Mouse (Mus musculus) intestine, embryonic 14.5 days (tissue): ENCODE results near the gene Ppp1r16b. TPM values are rescaled to one million over a fixed set of nuclear protein-coding genes. Genes with fewer than 3 reads are reported as not detected.

ENCODE experiments used
- ATAC-seq: fragments of 200-750 bp; cut with Nextera tagmentation; replicated peaks from 2 replicates; pipeline ENCODE4 v1.8.0; 2017; ENCODE audit warnings: low read depth, moderate number of reproducible peaks, moderate TSS enrichment, moderate library complexity; ENCODE audit not compliant: low FRiP score, low TSS enrichment
- DNase-seq: peaks from one replicate; pipeline ENCODE4 v3.0.0-alpha.2; 2018; ENCODE audit warnings: low spot score
- H3K27ac ChIP-seq: fragments of 300-500 bp; sonication (generic); 2 replicates; pipeline ENCODE4 v1.5.1; 2014; ENCODE audit warnings: low read depth, mild to moderate bottlenecking, control low read depth
- H3K27me3 ChIP-seq: fragments of 300-500 bp; sonication (generic); replicated peaks from 2 replicates; pipeline ENCODE4 v1.6.1; 2014; ENCODE audit warnings: low read length, control low read depth; ENCODE audit not compliant: control insufficient read depth, insufficient read depth
- H3K36me3 ChIP-seq: fragments of 300-500 bp; sonication (generic); 2 replicates; pipeline ENCODE4 v1.6.1; 2014; ENCODE audit warnings: low read length, control low read depth; ENCODE audit not compliant: control insufficient read depth, insufficient read depth
- H3K4me1 ChIP-seq: fragments of 300-500 bp; sonication (generic); replicated peaks from 2 replicates; pipeline ENCODE4 v1.6.1; 2014; ENCODE audit warnings: low read length, control low read depth, mixed read lengths; ENCODE audit not compliant: control insufficient read depth, insufficient read depth
- H3K4me2 ChIP-seq: fragments of 300-500 bp; sonication (generic); 2 replicates; pipeline ENCODE4 v1.6.1; 2014; ENCODE audit warnings: low read length
- H3K4me3 ChIP-seq: fragments of 300-500 bp; sonication (generic); 2 replicates; pipeline ENCODE4 v1.5.1; 2014; ENCODE audit warnings: low read depth, low read length, control low read depth, mixed read lengths
- H3K9ac ChIP-seq: fragments of 300-500 bp; sonication (generic); 2 replicates; pipeline ENCODE4 v1.6.1; 2014; ENCODE audit warnings: mild to moderate bottlenecking, low read length
- H3K9me3 ChIP-seq: fragments of 300-500 bp; sonication (generic); 2 replicates; pipeline ENCODE4 v1.6.1; 2016; ENCODE audit warnings: low read length, control low read depth; ENCODE audit not compliant: control insufficient read depth
- WGBS: fragments of 180-500 bp; shearing (Covaris S2); extraction: QIAGEN DNeasy Blood & Tissue Kit; methylation state at CpG from one replicate; pipeline ENCODE4 v1.1.7; 2014; 5-methylcytosine and 5-hydroxymethylcytosine counted together
- polyA plus RNA-seq: library from polyadenylated mRNA; unstranded; fragments of >200 nt; fragmentation: Nextera tagmentation; extraction: Ambion mirVana; gene quantifications from 2 replicates; pipeline ENCODE4 v1.2.1, GENCODE M21; 2014

Gene Ppp1r16b
- polyA plus RNA-seq, 1 experiment from 2014 or later, result 5.0 TPM

- Histone ChIP-seq H3K27ac (no peak overlapping the region), H3K4me1 (no peaks in the 10 kb centered on the region), H3K36me3 (no peaks in the 10 kb centered on the region), H3K27me3 (no peaks in the 10 kb centered on the region), H3K9ac (no peak overlapping the region), H3K4me3 (no peak overlapping the region), H3K4me2 (no peak overlapping the region), H3K9me3 (no peaks in the 10 kb centered on the region)
- DNase-seq (no peak), ATAC-seq (no peak)
- 79% methylated on average over 6 of the region's 6 CpGs for WGBS
These were observed 16.5 kb downstream of the Ppp1r16b start for GRCm38 (mm10) chr2:158681714-158682113.

DNA sequence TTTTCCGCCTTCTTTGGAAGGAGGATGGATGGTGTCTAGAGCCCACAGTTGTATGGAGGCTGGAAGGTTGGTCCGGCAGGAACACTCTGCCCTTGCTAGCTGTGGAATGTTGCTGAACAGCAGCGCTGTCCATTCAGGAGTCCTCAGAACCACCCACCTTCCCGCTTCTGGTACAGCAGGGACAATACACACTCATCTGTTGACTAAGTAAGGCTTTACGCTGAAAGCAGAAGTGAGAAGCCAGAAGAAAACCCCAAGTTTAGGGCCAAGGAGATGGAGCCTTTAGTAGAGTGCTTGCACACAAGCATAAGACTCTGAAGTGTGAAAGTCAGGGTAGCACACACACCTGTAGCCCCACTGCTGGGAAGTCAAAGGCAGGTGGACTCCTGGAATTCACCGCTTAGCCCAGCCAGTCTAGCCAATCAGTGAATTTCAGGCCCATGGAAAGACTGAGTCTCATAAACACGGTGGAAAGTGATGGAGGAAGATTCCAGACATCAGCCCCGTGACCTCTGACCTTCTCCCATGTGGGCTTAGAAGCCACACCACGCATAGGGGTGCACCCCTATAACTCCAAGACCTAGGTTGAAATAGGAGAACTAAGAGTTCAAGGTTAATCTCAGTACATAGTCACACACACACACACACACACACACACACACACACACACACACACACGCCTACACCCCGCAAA is 17.3 kb downstream of the Ppp1r16b start:
- H3K4me1 ChIP-seq, result no peaks in the 10 kb centered on the region
- H3K27me3 ChIP-seq, result no peaks in the 10 kb centered on the region
- no peak overlapping the region for H3K4me3 ChIP-seq
- WGBS, result 59% methylated on average over 11 of the region's 11 CpGs
- no peak overlapping the region for H3K27ac ChIP-seq
- H3K9me3 ChIP-seq, result no peaks in the 10 kb centered on the region
- DNase-seq (no peak), ATAC-seq (no peak)
- H3K4me2 ChIP-seq, result no peak overlapping the region
- no peaks in the 10 kb centered on the region for H3K36me3 ChIP-seq
- H3K9ac ChIP-seq, result no peak overlapping the region

- no peak for ATAC-seq
- Histone ChIP-seq H3K4me2 (no peak overlapping the region), H3K9me3 (no peaks in the 10 kb centered on the region), H3K36me3 (no peaks in the 10 kb centered on the region), H3K27ac (no peak overlapping the region), H3K4me1 (no peaks in the 10 kb centered on the region), H3K9ac (no peak overlapping the region), H3K4me3 (no peak overlapping the region), H3K27me3 (no peaks in the 10 kb centered on the region)
- DNase-seq, result no peak
- 16% methylated on average over 4 of the region's 4 CpGs for WGBS
These were observed 17.8 kb downstream of the Ppp1r16b start for GRCm38 (mm10) chr2:158683038-158683413.

DNA sequence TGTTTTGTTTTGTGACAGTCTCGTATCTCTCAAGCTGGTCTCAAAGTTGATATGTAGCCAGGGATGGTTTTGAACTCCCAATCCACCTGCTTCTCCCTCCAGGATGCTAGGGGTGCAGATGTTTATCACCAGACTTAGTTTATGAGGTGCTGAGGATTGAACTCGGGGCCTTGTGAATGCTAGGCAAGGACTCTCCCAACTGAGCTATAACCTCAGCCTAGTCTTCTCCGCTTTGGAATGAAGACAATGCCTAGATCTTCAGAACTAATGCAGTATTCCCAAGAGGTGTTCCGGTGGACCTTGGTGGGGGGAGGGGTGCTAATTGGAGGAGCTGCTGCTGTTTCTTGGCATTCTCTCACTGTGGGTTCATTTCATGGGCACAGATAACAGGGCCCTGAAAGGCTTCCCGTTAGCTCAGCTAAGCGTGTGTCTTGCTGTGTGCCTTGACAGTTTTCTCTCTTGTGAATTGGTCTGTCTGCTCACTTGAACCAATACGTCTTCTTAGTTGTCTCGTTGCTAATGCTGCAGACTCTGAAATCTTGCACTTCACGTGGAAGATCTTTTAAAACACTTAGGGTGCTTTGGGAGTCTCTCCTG is 19.1 kb downstream of the Ppp1r16b start:
- Histone ChIP-seq H3K4me3 (no peak overlapping the region), H3K9me3 (no peaks in the 10 kb centered on the region), H3K4me2 (no peak overlapping the region), H3K27ac (no peak overlapping the region), H3K36me3 (no peaks in the 10 kb centered on the region), H3K9ac (no peak overlapping the region), H3K27me3 (no peaks in the 10 kb centered on the region), H3K4me1 (no peaks in the 10 kb centered on the region)
- ATAC-seq (no peak), DNase-seq (no peak)
- WGBS, result 62% methylated on average over 9 of the region's 9 CpGs

GRCm38 (mm10) chr2:158684910-158685309 is 19.7 kb downstream of the Ppp1r16b start:
- Histone ChIP-seq H3K4me2 (no peak overlapping the region), H3K4me3 (no peak overlapping the region), H3K36me3 (no peaks in the 10 kb centered on the region), H3K27ac (no peak overlapping the region), H3K27me3 (no peaks in the 10 kb centered on the region), H3K4me1 (no peaks in the 10 kb centered on the region), H3K9me3 (no peaks in the 10 kb centered on the region), H3K9ac (no peak overlapping the region)
- ATAC-seq (no peak), DNase-seq (no peak)
- WGBS, result 79% methylated on average over 3 of the region's 3 CpGs

GRCm38 (mm10) chr2:158686394-158686793 is 21.2 kb downstream of the Ppp1r16b start:
- Histone ChIP-seq H3K9me3 (no peaks in the 10 kb centered on the region), H3K4me3 (no peak overlapping the region), H3K36me3 (no peaks in the 10 kb centered on the region), H3K4me1 (no peaks in the 10 kb centered on the region), H3K9ac (no peak overlapping the region), H3K27me3 (no peaks in the 10 kb centered on the region), H3K4me2 (no peak overlapping the region), H3K27ac (no peak overlapping the region)
- ATAC-seq (no peak), DNase-seq (no peak)
- 53% methylated on average over 2 of the region's 2 CpGs for WGBS

DNA sequence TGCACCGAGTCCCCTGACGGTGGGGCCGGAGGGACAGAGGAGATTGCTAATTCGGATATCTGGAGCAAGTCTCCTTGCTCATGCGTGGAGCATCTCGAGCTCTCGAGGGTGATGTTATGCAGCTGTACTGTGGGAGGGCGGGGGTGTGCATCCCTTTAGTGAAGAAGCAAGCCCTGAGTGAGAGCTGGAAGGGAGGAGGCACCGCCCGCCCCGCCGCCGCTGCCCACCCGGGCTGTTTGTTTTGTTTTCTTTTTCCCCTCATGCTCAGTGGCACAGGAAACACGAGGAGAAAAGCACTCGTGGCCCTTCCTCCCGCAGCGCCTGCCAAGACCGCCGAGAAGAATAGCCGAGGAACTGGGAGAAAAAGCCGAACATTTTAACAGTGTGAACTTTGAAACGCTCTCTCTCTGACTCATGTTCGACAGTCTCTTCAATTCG is 22.6 kb downstream of the Ppp1r16b start:
- no peak for DNase-seq
- ATAC-seq, result no peak
- no peaks in the 10 kb centered on the region for H3K9me3 ChIP-seq
- no peaks in the 10 kb centered on the region for H3K36me3 ChIP-seq
- H3K9ac ChIP-seq, result no peak overlapping the region
- 49% methylated on average over 25 of the region's 25 CpGs for WGBS
- H3K4me2 ChIP-seq, result peak overlapping the region; percentile 28; the same call in 1 of the 2 replicates
- H3K27ac ChIP-seq, result no peak overlapping the region; the same call in 1 of the 2 replicates
- H3K27me3 ChIP-seq, result no peaks in the 10 kb centered on the region
- H3K4me3 ChIP-seq, result no peak overlapping the region
- no peaks in the 10 kb centered on the region for H3K4me1 ChIP-seq

DNA sequence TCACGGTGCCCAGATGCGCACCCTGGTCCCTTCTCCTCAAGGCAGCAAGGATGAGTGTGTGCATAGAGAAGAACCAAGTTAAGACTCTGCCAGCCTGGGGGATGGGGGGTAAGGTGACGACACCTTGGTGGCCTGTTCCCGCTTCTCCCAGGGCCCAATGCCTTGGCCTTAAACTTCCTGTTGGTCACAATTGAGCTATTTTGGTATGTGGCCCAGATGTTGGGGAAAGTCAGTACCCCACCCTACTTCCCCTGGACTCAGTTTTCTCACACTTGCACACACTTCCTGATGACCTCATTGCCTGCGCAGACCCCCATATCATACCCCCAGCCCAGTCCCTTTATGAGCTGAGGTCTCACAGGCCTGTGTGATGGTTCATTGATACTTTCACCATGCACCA is 23.9 kb downstream of the Ppp1r16b start:
- H3K9me3 ChIP-seq, result no peaks in the 10 kb centered on the region
- no peak overlapping the region for H3K4me3 ChIP-seq
- H3K36me3 ChIP-seq, result no peaks in the 10 kb centered on the region
- WGBS, result 82% methylated on average over 5 of the region's 5 CpGs
- no peak for ATAC-seq
- H3K4me2 ChIP-seq, result no peak overlapping the region
- H3K9ac ChIP-seq, result no peak overlapping the region
- DNase-seq, result no peak
- no peaks in the 10 kb centered on the region for H3K27me3 ChIP-seq
- H3K27ac ChIP-seq, result no peak overlapping the region
- no peaks in the 10 kb centered on the region for H3K4me1 ChIP-seq

DNA sequence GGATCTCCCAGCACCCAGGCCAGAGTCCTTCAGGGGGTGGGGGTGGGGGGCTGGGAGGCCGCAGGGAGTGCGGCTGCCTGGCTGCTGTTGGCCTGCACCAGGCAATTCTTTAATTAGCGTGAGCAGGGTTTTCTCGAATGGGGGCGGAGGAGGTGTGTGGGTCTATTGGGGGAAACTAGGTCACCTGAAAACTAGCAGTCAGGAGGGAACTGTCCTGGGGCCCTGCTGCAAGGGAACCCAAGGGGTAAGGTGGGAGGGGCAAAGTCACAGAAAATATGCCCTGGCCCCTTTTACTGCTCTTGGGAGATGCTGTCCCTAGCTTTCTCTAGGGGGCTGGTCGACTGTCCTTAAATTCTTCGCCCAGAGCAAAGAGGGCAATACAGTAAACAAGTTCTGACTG is 24.4 kb downstream of the Ppp1r16b start:
- Histone ChIP-seq H3K36me3 (no peaks in the 10 kb centered on the region), H3K9me3 (no peaks in the 10 kb centered on the region), H3K9ac (no peak overlapping the region), H3K4me2 (no peak overlapping the region), H3K27me3 (no peaks in the 10 kb centered on the region), H3K4me1 (no peaks in the 10 kb centered on the region), H3K4me3 (no peak overlapping the region), H3K27ac (no peak overlapping the region)
- ATAC-seq, result no peak
- 52% methylated on average over 7 of the region's 7 CpGs for WGBS
- no peak for DNase-seq
